Mouse (Mus musculus): ENCODE measurements around the gene Tead3. TPM values are rescaled to one million over a fixed set of nuclear protein-coding genes. Genes with fewer than 3 reads are reported as not detected.

Tead3 gene
- polyA plus RNA-seq, 1 experiment from 2014 or later = 7.2 TPM

DNA sequence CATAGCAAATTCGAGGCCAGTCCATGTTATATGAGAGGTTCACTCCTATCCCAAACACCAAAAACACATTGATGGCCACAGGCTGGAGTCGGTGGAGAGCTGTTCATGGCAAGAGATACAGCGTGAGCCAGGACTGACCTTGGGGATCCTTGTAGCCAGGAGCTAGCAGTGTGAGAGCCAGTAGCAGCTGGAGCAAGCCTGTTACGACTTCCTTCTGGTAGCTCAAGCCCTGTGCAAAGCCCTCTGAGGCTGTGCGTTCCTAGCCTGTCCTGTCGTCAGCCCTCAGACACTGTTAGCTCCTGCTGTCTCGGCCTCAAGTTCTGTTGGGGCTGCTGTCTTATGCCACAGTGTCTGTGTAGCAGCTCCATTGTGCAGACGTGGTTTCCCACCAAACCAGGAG lies 26.8 kb downstream of the Tead3 start:
- Histone ChIP-seq H3K4me3 (ENCODE audit: control insufficient read depth in 1 of 2, insufficient read depth in 1 of 2, low read depth in 1 of 2, low read length in 2 of 2) (no peak overlapping the region), H3K9ac (ENCODE audit: low read length) (no peak overlapping the region), H3K27ac (replicated peaks in 1 of 2; ENCODE audit: control insufficient read depth in 1 of 2, insufficient read depth in 1 of 2, low read depth in 2 of 2, low read length in 2 of 2) (no peak overlapping the region), H3K36me3 (ENCODE audit: control insufficient read depth, insufficient read depth, low read length) (peaks cover 34% of the 10 kb centered on the region), H3K27me3 (ENCODE audit: control insufficient read depth, insufficient read depth, low read length) (no peaks in the 10 kb centered on the region), H3K4me2 (ENCODE audit: low read length) (no peak overlapping the region), H3K4me1 (ENCODE audit: control insufficient read depth in 2 of 2, insufficient read depth in 2 of 2, low read length in 2 of 2) (peaks cover 8% of the 10 kb centered on the region in 2 experiments), H3K9me3 (ENCODE audit: control insufficient read depth, low read length) (no peaks in the 10 kb centered on the region)
- WGBS = 85% methylated on average over 8 of the region's 8 CpGs
- ATAC-seq (ENCODE audit: insufficient number of reproducible peaks, insufficient read depth, low FRiP score, low read depth) = no peak

DNA sequence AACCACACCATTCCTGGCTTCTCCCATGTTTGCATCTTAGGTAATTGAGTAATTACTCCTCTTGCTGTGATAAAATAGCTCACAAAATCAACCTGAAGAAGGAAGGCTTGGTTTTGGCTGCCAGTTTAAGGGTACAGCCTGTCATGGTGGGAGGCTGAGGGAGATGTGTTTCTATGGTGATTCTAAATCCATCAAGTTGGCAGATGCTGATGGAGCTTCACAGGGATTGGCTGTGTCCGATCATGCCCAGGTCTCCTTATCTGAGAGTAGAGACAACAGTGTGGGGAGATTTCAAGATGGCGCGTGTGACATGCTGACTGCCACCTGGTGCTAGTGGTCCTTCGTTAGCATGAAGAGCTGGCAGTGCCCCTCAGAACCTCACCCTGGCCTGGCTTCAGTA lies 28.9 kb downstream of the Tead3 start:
- WGBS = 81% methylated on average over 4 of the region's 4 CpGs
- Histone ChIP-seq H3K9ac (ENCODE audit: low read length) (no peak overlapping the region), H3K27ac (replicated peaks in 1 of 2; ENCODE audit: control insufficient read depth in 1 of 2, insufficient read depth in 1 of 2, low read depth in 2 of 2, low read length in 2 of 2) (no peak overlapping the region), H3K4me1 (ENCODE audit: control insufficient read depth in 2 of 2, insufficient read depth in 2 of 2, low read length in 2 of 2) (no peaks in the 10 kb centered on the region), H3K4me3 (ENCODE audit: control insufficient read depth in 1 of 2, insufficient read depth in 1 of 2, low read depth in 1 of 2, low read length in 2 of 2) (no peak overlapping the region), H3K27me3 (ENCODE audit: control insufficient read depth, insufficient read depth, low read length) (no peaks in the 10 kb centered on the region), H3K4me2 (ENCODE audit: low read length) (no peak overlapping the region), H3K36me3 (ENCODE audit: control insufficient read depth, insufficient read depth, low read length) (peaks cover 55% of the 10 kb centered on the region), H3K9me3 (ENCODE audit: control insufficient read depth, low read length) (no peaks in the 10 kb centered on the region)
- no peak for ATAC-seq (ENCODE audit: insufficient number of reproducible peaks, insufficient read depth, low FRiP score, low read depth)

DNA sequence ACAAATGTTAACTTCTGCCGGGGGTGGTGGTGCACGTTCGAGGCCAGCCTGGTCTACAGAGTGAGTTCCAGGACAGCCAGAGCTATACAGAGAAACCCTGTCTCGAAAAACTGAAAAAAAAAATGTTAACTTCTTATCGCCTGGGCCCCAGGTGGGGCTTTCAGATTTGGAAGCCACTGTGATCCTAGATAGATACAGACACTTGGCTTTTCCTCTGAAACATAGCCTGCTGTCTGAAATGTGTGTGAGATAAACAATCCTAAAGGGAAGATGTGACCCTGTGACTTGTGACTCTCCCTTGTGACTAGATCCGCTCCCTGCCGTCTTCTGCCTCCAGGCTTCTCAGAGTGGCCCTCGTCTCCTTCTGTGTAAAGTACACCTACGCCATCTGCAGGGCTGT lies 32.9 kb downstream of the Tead3 start:
- H3K9me3 ChIP-seq (ENCODE audit: control insufficient read depth, low read length) = no peaks in the 10 kb centered on the region
- H3K4me3 ChIP-seq (ENCODE audit: control insufficient read depth in 1 of 2, insufficient read depth in 1 of 2, low read depth in 1 of 2, low read length in 2 of 2) = no peak overlapping the region
- no peaks in the 10 kb centered on the region for H3K27me3 ChIP-seq (ENCODE audit: control insufficient read depth, insufficient read depth, low read length)
- no peak for ATAC-seq (ENCODE audit: insufficient number of reproducible peaks, insufficient read depth, low FRiP score, low read depth)
- H3K27ac ChIP-seq (replicated peaks in 1 of 2; ENCODE audit: control insufficient read depth in 1 of 2, insufficient read depth in 1 of 2, low read depth in 2 of 2, low read length in 2 of 2) = no peak overlapping the region
- 90% methylated on average over 9 of the region's 9 CpGs for WGBS
- peaks cover 2 to 12% of the 10 kb centered on the region in 2 experiments; a peak in 3 of 4 replicates for H3K4me1 ChIP-seq (ENCODE audit: control insufficient read depth in 2 of 2, insufficient read depth in 2 of 2, low read length in 2 of 2)
- H3K4me2 ChIP-seq (ENCODE audit: low read length) = no peak overlapping the region
- H3K9ac ChIP-seq (ENCODE audit: low read length) = no peak overlapping the region
- peaks cover 61% of the 10 kb centered on the region for H3K36me3 ChIP-seq (ENCODE audit: control insufficient read depth, insufficient read depth, low read length)

DNA sequence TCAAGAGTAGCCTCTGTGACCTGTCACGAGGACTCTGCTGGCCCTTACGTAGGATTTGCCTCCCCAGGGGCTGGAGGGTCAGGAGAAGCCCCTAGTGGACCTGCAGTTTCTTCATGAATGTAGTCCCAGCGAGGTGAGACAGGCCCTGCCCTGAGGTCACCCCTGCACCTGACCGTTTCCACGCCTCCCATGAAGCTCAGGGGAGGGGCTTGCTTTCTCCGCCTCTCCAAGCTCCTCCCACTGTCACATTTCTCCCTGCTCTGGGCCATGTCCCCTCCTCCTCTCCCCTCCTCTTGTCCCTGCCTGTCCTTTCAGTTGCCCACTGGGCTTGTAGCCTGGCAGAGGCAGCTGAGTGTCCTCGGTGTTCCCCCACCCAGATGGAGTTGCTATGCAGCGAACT lies 33.5 kb downstream of the Tead3 start:
- WGBS = 75% methylated on average over 8 of the region's 8 CpGs
- H3K36me3 ChIP-seq (ENCODE audit: control insufficient read depth, insufficient read depth, low read length) = peaks cover 55% of the 10 kb centered on the region

DNA sequence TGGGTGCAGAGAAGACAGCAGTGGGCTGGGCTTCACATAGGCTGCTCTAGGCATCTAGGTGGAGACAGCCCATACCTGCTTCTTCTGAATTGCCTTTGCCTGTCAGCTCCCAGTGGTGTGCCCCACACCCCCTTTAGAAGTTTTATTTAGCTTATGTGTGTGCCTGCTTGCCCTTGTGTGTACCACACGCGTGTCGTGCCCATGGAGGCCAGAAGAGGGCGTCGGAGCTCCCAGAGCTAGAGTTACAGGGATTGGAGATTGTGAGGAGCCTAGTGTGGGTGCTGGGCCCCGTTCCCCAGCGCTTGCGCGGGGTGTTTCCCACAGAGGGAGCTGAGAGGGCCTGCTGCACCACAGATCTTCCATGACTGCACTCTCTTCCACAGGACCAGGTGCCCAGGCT lies 34.1 kb downstream of the Tead3 start:
- Histone ChIP-seq H3K36me3 (ENCODE audit: control insufficient read depth, insufficient read depth, low read length) (peaks cover 53% of the 10 kb centered on the region), H3K9ac (ENCODE audit: low read length) (no peak overlapping the region), H3K4me1 (ENCODE audit: control insufficient read depth in 2 of 2, insufficient read depth in 2 of 2, low read length in 2 of 2) (peaks cover 2 to 16% of the 10 kb centered on the region in 2 experiments; a peak in 3 of 4 replicates), H3K27me3 (ENCODE audit: control insufficient read depth, insufficient read depth, low read length) (no peaks in the 10 kb centered on the region), H3K9me3 (ENCODE audit: control insufficient read depth, low read length) (no peaks in the 10 kb centered on the region), H3K27ac (replicated peaks in 1 of 2; ENCODE audit: control insufficient read depth in 1 of 2, insufficient read depth in 1 of 2, low read depth in 2 of 2, low read length in 2 of 2) (no peak overlapping the region), H3K4me3 (ENCODE audit: control insufficient read depth in 1 of 2, insufficient read depth in 1 of 2, low read depth in 1 of 2, low read length in 2 of 2) (no peak overlapping the region), H3K4me2 (ENCODE audit: low read length) (no peak overlapping the region)
- ATAC-seq (ENCODE audit: insufficient number of reproducible peaks, insufficient read depth, low FRiP score, low read depth) = no peak
- 90% methylated on average over 9 of the region's 9 CpGs for WGBS

More for the DNA sequence above, 33.5 kb downstream of the Tead3 start:
- no peaks in the 10 kb centered on the region for H3K9me3 ChIP-seq (ENCODE audit: control insufficient read depth, low read length)
- H3K27me3 ChIP-seq (ENCODE audit: control insufficient read depth, insufficient read depth, low read length) = no peaks in the 10 kb centered on the region
- no peak overlapping the region for H3K27ac ChIP-seq (replicated peaks in 1 of 2; ENCODE audit: control insufficient read depth in 1 of 2, insufficient read depth in 1 of 2, low read depth in 2 of 2, low read length in 2 of 2)
- no peak overlapping the region for H3K4me3 ChIP-seq (ENCODE audit: control insufficient read depth in 1 of 2, insufficient read depth in 1 of 2, low read depth in 1 of 2, low read length in 2 of 2)
- peaks cover 2 to 16% of the 10 kb centered on the region in 2 experiments; a peak in 3 of 4 replicates for H3K4me1 ChIP-seq (ENCODE audit: control insufficient read depth in 2 of 2, insufficient read depth in 2 of 2, low read length in 2 of 2)
- no peak overlapping the region for H3K9ac ChIP-seq (ENCODE audit: low read length)
- no peak for ATAC-seq (ENCODE audit: insufficient number of reproducible peaks, insufficient read depth, low FRiP score, low read depth)
- no peak overlapping the region for H3K4me2 ChIP-seq (ENCODE audit: low read length)

DNA sequence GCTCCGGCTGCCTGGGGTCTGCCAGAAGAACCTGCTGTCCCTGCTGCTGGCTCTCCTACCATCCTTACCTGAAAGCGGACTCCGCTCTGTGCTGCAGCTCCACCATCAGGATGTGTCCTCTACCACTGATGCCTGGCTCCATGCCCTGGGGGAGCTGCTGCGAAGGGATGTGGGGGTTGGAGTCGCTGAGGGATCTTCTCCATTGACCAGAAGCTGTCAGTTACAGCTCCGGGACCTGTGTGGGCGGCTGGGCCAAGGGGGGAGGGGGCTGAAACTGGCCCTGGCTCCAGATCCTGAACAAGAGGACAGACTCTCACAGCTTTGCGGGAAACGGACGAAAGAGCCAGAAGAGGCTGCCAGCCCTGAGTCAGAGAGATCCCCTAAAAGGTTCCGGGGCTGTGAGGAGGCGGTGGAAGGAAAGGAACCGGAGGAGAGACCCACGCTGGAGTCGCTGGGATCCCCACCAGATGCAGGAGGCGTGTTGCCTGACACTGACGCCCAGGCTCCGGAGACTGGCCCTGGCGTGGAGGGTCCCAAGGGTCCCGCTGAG lies 34.9 kb downstream of the Tead3 start:
- Histone ChIP-seq H3K36me3 (ENCODE audit: control insufficient read depth, insufficient read depth, low read length) (peaks cover 45% of the 10 kb centered on the region), H3K27ac (replicated peaks in 1 of 2; ENCODE audit: control insufficient read depth in 1 of 2, insufficient read depth in 1 of 2, low read depth in 2 of 2, low read length in 2 of 2) (no peak overlapping the region), H3K27me3 (ENCODE audit: control insufficient read depth, insufficient read depth, low read length) (no peaks in the 10 kb centered on the region), H3K4me3 (ENCODE audit: control insufficient read depth in 1 of 2, insufficient read depth in 1 of 2, low read depth in 1 of 2, low read length in 2 of 2) (no peak overlapping the region), H3K9me3 (ENCODE audit: control insufficient read depth, low read length) (no peaks in the 10 kb centered on the region), H3K4me1 (ENCODE audit: control insufficient read depth in 2 of 2, insufficient read depth in 2 of 2, low read length in 2 of 2) (peaks cover 2 to 16% of the 10 kb centered on the region in 2 experiments; a peak in 3 of 4 replicates), H3K9ac (ENCODE audit: low read length) (no peak overlapping the region), H3K4me2 (ENCODE audit: low read length) (no peak overlapping the region)
- ATAC-seq (ENCODE audit: insufficient number of reproducible peaks, insufficient read depth, low FRiP score, low read depth) = no peak
- WGBS = 85% methylated on average over 20 of the region's 20 CpGs

DNA sequence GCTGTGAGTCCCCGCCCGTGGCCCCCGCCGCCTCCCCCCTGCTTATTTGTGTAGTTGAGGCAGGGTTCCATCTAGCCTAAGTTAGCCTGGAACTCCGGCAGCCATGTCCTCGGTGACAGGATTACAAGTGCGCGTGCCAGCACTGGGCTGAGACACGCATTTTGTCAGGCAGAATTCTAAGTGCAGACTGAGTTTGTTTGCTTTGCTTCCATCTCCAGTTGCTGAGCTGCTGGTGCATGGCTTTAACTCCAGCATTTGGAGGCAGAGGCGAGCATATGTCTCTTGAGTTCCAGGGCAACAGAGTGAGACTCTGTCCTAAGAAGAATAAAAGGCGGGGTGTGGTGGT lies 36.8 kb downstream of the Tead3 start:
- peak overlapping the region; percentile 85 to 86 for H3K4me3 ChIP-seq (ENCODE audit: control insufficient read depth in 1 of 2, insufficient read depth in 1 of 2, low read depth in 1 of 2, low read length in 2 of 2)
- peaks cover 2 to 16% of the 10 kb centered on the region in 2 experiments; a peak in 3 of 4 replicates for H3K4me1 ChIP-seq (ENCODE audit: control insufficient read depth in 2 of 2, insufficient read depth in 2 of 2, low read length in 2 of 2)
- peak overlapping the region; percentile 95 for H3K9ac ChIP-seq (ENCODE audit: low read length)
- peak; percentile 9; the same call in 1 of the 2 replicates for ATAC-seq (ENCODE audit: insufficient number of reproducible peaks, insufficient read depth, low FRiP score, low read depth)
- H3K4me2 ChIP-seq (ENCODE audit: low read length) = peak overlapping the region; percentile 87
- no peaks in the 10 kb centered on the region for H3K27me3 ChIP-seq (ENCODE audit: control insufficient read depth, insufficient read depth, low read length)
- H3K27ac ChIP-seq (replicated peaks in 1 of 2; ENCODE audit: control insufficient read depth in 1 of 2, insufficient read depth in 1 of 2, low read depth in 2 of 2, low read length in 2 of 2) = peak overlapping the region in 1 of 2 experiments; percentile 89; a peak in 2 of 4 replicates
- H3K9me3 ChIP-seq (ENCODE audit: control insufficient read depth, low read length) = no peaks in the 10 kb centered on the region
- H3K36me3 ChIP-seq (ENCODE audit: control insufficient read depth, insufficient read depth, low read length) = peaks cover 32% of the 10 kb centered on the region
- WGBS = under 1% methylated on average over 11 of the region's 11 CpGs

Data from heart, embryonic 14.5 days (tissue).